Mouse (Mus musculus) retina, postnatal 1 day (tissue): Measurements from ENCODE around the gene Aurkaip1.

Source experiments
- DNase-seq: peaks from one replicate; pipeline ENCODE4 v3.0.0-alpha.2; 2012

Aurkaip1 gene

GRCm38 (mm10) chr4:155830596-155830995 is 476 bp upstream of the Aurkaip1 start:
- DNase-seq = no peak

GRCm38 (mm10) chr4:155831831-155832230 is 759 bp downstream of the Aurkaip1 start:
- no peak for DNase-seq

DNA sequence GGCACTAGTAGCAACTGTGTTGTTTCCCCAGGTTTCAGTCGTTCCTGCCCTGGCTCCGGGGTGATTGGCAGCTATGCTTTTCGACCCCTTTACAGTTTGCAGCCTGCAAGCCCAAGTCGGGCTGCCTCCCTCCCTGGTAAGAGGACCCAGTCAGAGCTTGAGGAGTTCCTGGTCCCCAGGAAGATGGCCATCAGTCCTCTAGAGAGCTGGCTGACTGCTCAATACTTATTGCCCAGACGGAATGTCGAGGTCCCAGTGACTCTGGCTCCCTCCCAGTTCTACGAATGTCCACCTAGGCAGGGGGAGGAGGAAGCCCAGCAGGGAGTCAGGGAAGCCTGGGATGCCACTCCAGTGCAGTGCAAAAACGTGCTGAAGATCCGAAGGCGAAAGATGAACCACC is 1.2 kb downstream of the Aurkaip1 start:
- DNase-seq = no peak

- no peak for DNase-seq
Observed at GRCm38 (mm10) chr4:155833234-155833633, 2.2 kb downstream of the Aurkaip1 start.

DNA sequence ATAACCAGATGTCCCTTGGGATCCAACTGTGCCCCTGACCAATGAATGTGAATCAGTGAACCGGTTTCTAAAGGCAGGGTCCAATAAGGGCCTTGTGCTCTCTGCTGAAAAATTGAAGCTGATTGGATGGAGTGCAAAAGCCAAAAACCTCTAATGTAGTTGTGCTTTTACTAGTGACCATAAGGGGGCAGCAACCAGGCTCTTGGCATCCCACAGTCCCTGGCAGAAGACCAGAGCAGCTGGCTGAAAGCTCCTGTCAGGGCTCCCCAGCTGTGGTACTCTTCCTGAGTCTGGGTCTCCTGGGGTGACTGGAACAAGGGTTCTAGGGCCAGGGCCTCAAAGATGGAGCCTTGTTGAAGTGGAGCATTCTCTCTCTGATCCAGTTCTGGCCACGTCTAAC is 2.8 kb downstream of the Aurkaip1 start:
- peak; percentile 89 for DNase-seq

DNA sequence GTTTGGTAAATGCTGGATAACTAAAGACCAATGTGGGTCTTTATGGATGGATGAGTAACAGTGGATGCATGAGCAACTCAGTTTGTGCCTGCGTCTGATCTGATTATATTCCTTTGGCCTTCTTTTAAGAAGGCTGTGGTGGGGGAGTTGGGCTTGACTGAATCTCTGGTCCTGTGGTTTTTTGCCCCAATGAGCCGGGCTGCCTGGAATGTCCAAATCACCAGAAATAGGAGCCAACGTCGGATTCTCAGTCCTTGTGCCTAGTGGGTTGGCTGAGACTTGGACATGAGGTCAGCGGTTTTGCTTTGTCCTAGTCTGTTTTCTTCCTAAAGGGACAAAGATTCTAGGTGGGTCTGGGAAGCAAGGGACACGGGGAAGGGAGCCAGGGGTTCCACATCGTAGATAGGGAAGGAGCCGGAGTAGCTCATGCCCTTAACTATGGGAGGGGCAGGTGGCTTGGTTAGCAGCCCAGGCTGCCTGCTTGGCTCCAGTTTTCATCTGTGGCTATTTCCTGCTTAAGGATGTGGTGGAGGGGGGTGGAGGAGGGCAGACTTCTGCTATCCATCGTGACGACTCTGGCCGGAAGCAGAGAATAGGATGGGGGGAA is 6.4 kb downstream of the Aurkaip1 start:
- DNase-seq = no peak

- DNase-seq = no peak
Observed at GRCm38 (mm10) chr4:155838187-155839153, 7.4 kb downstream of the Aurkaip1 start.

DNA sequence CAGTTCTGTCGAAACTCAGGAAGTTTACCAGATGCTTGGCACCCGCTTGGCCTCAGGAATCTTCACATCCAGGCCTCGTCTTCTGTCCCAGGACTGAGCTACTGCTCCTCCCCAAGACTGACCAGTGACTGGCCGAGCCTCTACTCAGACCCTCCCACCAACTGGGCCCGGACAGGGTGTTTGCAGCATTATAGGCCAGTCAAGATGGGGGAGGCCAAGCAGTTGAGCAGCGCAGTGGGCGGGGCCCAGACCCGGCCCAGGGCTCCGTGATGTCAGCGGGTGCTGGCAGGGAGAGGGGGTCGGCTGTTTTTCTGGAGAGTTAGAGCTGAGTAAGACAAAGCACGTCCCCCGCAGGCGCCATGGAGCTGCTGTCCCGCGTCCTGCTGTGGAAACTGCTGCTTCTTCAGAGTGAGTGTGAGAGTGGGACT is 8.4 kb downstream of the Aurkaip1 start, which contains the start of gene Mxra8:
Mxra8 (plus strand) TSS at position 198 of the 428 bp plus-strand sequence.
- peak; percentile 61 for DNase-seq

- DNase-seq = no peak
Observed at GRCm38 (mm10) chr4:155840076-155841002, 9.3 kb downstream of the Aurkaip1 start.

GRCm38 (mm10) chr4:155841003-155841454 is 10.0 kb downstream of the Aurkaip1 start:
- DNase-seq = peak; percentile 75

DNA sequence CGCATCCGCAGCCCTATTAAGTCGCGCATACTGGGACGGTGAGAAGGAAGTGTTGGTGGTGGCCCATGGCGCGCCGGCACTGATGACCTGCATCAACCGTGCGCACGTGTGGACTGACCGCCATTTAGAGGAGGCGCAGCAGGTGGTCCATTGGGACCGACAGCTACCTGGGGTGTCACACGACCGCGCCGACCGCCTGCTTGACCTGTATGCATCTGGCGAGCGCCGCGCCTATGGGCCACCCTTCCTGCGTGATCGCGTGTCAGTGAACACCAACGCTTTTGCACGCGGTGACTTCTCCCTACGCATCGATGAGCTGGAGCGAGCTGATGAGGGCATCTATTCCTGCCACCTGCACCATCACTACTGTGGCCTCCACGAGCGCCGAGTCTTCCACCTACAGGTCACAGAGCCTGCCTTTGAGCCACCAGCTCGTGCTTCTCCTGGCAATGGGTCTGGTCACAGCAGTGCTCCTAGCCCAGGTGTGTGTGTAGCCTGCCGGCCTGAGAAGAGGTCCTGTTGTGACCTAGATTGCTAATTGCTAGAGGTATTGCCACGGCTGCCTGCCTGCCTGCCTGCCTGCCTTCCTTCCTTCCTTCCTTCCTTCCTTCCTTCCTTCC is 10.7 kb downstream of the Aurkaip1 start:
- no peak for DNase-seq

DNA sequence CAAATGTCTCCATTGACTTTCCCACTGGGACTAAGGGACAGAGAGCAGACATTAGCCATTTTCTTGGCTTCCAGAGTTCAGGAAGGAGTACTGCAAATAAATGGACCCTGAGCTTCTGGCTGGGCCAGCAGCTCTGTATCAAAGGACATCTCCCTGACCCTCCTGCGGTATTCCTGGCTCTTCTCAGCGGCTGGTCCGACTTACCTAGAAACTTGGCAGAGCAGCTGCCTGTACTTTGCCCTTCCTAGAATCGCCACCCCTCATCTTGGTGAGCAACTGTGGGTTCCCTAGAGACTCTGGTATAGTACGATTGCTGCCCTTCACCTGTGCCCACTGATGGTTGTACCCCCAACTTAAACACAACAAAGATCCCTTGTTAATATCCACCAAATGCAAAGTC is 12.2 kb downstream of the Aurkaip1 start:
- DNase-seq = no peak

GRCm38 (mm10) chr4:155846871-155847578 is 16.0 kb downstream of the Aurkaip1 start, which contains the start of gene Dvl1:
Gene Dvl1 (plus strand): TSS chr4:155847402.
- DNase-seq = peak; percentile 92

DNA sequence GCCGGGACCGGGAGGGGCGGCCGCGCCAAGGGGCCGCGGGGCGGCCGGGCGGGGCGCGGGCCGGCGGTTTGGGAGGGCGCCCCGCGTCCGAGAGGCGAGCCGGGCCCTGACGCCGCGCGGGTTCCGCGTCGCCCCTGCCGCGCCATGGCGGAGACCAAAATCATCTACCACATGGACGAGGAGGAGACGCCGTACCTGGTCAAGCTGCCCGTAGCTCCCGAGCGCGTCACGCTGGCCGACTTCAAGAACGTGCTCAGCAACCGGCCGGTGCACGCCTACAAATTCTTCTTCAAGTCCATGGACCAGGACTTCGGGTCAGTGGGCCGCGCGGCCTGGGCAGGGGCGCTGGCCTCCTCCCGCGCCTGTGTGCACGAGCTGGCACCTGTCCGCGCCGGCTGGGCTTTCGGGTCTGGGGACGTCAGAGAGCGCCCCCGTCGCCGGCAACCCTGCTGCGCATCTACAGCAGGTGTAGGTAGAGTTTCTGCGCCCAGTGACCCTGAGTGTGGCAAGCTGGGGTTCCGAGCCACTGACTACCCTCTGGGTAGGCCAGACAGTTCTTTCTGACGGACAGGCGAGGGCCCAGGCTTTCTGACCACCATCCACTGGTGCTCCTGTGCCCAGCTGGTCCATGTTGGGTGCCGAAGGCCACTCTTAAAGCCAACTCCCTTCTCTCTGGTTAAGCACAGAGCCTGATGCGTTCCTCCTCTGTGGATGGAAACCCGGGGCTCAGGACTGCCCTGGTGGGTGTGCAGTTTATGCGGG is 16.7 kb downstream of the Aurkaip1 start:
- peak; percentile 62 for DNase-seq

GRCm38 (mm10) chr4:155848434-155849095 is 17.5 kb downstream of the Aurkaip1 start:
- DNase-seq = no peak

- no peak for DNase-seq
Observed at GRCm38 (mm10) chr4:155849391-155849790, 18.3 kb downstream of the Aurkaip1 start.

DNA sequence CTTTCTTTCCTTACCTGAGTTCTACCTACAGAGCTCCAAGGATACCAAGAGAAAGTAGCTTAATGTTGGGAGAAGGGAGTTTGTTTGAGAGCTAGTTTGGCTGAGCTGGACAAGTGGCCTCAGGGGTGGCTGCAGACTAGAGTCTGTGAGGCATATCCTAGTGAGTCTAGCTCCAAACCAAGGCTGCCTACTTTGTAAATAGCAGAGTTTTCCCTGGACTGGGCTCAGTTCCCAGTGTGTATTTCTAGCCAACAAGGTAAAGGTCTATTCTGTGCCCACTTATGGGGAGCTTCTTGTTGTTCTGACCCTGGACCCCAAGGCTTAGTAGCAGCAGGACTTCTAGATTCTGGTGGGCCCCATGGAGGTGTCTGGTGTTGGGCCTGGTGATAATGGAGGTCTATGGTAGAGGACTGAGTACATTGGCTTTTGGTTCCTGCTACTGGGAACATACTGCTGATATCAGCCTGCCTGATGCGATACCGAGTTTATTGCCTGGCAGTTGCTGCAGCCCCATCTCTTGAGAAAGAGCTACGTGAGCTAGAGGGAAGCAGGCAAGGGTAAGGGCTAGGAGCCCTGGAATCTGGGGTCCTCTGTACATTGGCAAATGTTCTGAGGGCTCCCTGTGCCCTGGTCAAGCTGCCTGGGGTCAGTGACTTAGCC is 18.9 kb downstream of the Aurkaip1 start:
- DNase-seq = no peak

DNA sequence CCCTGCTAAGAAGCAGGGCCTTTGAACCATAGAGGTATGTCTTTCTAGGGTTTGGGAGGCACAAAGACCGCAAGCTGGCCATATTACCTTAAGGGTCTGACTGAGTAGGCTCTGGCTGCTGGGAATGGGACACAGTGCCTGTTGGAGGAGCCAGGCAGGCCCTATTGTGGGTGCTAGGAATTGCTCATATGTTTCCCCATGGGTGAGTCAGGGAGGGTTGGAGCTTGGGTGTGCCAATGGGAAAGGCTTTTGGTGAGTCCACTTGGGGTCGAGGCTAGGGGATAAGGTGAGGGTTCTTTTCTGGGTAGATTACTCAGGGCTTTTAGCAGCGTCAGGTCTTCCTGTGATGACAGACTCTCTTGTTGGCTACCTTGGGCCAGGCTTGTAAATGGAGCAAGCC is 20.3 kb downstream of the Aurkaip1 start:
- no peak for DNase-seq

GRCm38 (mm10) chr4:155851951-155852411 is 20.9 kb downstream of the Aurkaip1 start:
- no peak for DNase-seq
